Mouse (Mus musculus) ES-Bruce4 (cell line): ENCODE measurements around the gene Zfp831.

Source experiments
- CTCF ChIP-seq: IDR thresholded peaks from one replicate; pipeline ENCODE4 v1.8.1; 2011; ENCODE audit warnings: low read depth, low read length
- EP300 ChIP-seq: IDR thresholded peaks from 2 replicates; pipeline ENCODE4 v1.6.1; 2011; ENCODE audit warnings: low read depth, low read length; ENCODE audit not compliant: insufficient read depth
- POLR2A ChIP-seq: IDR thresholded peaks from one replicate; pipeline ENCODE4 v1.8.1; 2011; ENCODE audit warnings: low read length; ENCODE audit not compliant: insufficient read depth

DNA sequence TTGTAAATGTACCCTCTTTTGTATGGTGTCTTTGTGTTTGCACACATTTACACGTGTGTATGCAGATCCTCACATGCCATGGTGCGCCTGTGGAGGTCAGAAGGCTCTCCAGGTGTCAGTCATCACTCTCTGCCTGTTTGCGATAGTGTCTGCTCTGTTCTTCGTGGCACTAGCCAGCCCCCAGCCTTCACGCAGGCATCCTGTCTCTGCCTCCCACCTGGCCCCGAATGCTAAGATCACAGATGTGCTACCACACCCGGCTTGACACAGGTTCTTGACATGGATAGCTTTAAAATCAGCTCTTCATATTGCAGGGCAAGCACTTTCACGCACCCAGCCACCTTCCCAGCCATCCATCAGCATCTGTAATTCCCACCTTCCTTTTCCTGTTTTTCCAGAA, 16.3 kb upstream of the Zfp831 start:
- TF ChIP-seq POLR2A (no peak), CTCF (no peak), EP300 (no peak)
